Mouse (Mus musculus) liver, embryonic 14.5 days (tissue): ENCODE data around the gene Mrpl20.

Experiments used
- CTCF ChIP-seq: IDR thresholded peaks from 2 replicates; pipeline ENCODE4 v1.5.1; 2016; ENCODE audit warnings: antibody characterized with exemption, low read depth, control low read depth
- EP300 ChIP-seq: IDR thresholded peaks from 2 replicates; pipeline ENCODE4 v1.6.1; 2016; ENCODE audit warnings: antibody characterized with exemption, low read depth

DNA sequence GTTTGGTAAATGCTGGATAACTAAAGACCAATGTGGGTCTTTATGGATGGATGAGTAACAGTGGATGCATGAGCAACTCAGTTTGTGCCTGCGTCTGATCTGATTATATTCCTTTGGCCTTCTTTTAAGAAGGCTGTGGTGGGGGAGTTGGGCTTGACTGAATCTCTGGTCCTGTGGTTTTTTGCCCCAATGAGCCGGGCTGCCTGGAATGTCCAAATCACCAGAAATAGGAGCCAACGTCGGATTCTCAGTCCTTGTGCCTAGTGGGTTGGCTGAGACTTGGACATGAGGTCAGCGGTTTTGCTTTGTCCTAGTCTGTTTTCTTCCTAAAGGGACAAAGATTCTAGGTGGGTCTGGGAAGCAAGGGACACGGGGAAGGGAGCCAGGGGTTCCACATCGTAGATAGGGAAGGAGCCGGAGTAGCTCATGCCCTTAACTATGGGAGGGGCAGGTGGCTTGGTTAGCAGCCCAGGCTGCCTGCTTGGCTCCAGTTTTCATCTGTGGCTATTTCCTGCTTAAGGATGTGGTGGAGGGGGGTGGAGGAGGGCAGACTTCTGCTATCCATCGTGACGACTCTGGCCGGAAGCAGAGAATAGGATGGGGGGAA lies 34.8 kb downstream of the Mrpl20 start:
- TF ChIP-seq CTCF = no peak
- TF ChIP-seq EP300 = no peak
